Mouse (Mus musculus) ES-E14 (cell line): ENCODE measurements around the gene Emx1. TPM values are rescaled to one million over a fixed set of nuclear protein-coding genes. Genes with fewer than 3 reads are reported as not detected.

ENCODE experiments used
- DNase-seq: peaks from one replicate; pipeline ENCODE4 v3.0.0-alpha.2; 2013; ENCODE audit warnings: low read depth, low spot score
- H3K27ac ChIP-seq: 2 replicates; pipeline ENCODE4 v1.5.1; 2012; ENCODE audit warnings: low read depth, mild to moderate bottlenecking, low read length, moderate library complexity, mixed read lengths; ENCODE audit not compliant: poor library complexity, insufficient read depth, severe bottlenecking
- H3K36me3 ChIP-seq: 2 replicates; pipeline ENCODE4 v1.6.1; 2012; ENCODE audit warnings: mild to moderate bottlenecking, low read length, moderate library complexity, mixed read lengths; ENCODE audit not compliant: control insufficient read depth, poor library complexity, insufficient read depth, severe bottlenecking
- H3K4me1 ChIP-seq, 2 experiments: fragments of 150-350 bp in 1 of 2; sonication (generic) in 1 of 2; 2 replicates each; pipeline ENCODE4 v1.6.1; 2012; ENCODE audit warnings: low read length in 2 of 2, mild to moderate bottlenecking in 1 of 2, mixed read lengths in 1 of 2; ENCODE audit not compliant: control insufficient read depth in 2 of 2, insufficient read depth in 2 of 2, poor library complexity in 1 of 2
- H3K4me3 ChIP-seq, 2 experiments: fragments of 150-350 bp in 1 of 2; sonication (generic) in 1 of 2; 2 replicates each; pipeline ENCODE4 v1.5.1; 2012; ENCODE audit warnings: low read length in 2 of 2, low read depth in 1 of 2, mild to moderate bottlenecking in 1 of 2, mixed read lengths in 1 of 2; ENCODE audit not compliant: insufficient read depth in 1 of 2, poor library complexity in 1 of 2, severe bottlenecking in 1 of 2
- H3K9ac ChIP-seq: 2 replicates; pipeline ENCODE4 v1.6.1; 2012; ENCODE audit warnings: low read depth, mild to moderate bottlenecking, low read length, mixed read lengths; ENCODE audit not compliant: poor library complexity, insufficient read depth, severe bottlenecking
- H3K9me3 ChIP-seq: fragments of 150-350 bp; sonication (generic); 2 replicates; pipeline ENCODE4 v1.6.1; 2012; ENCODE audit warnings: low read depth, mild to moderate bottlenecking, low read length; ENCODE audit not compliant: control insufficient read depth, insufficient read depth
- CHD2 ChIP-seq: IDR thresholded peaks from 2 replicates; pipeline ENCODE4 v1.6.1; 2014; ENCODE audit warnings: mild to moderate bottlenecking, low read depth, low read length, inconsistent platforms
- HCFC1 ChIP-seq: IDR thresholded peaks from 2 replicates; pipeline ENCODE4 v1.6.1; 2012; ENCODE audit warnings: low read length, inconsistent platforms, borderline replicate concordance; ENCODE audit not compliant: insufficient read depth
- MAFK ChIP-seq: IDR thresholded peaks from 2 replicates; pipeline ENCODE4 v1.6.1; 2014; ENCODE audit warnings: mild to moderate bottlenecking, low read depth, low read length, inconsistent platforms; ENCODE audit not compliant: insufficient read depth
- ZC3H11A ChIP-seq: IDR thresholded peaks from 2 replicates; pipeline ENCODE4 v1.6.1; 2012; ENCODE audit warnings: low read depth, mild to moderate bottlenecking, inconsistent platforms, low read length, borderline replicate concordance
- ZNF384 ChIP-seq: IDR thresholded peaks from 2 replicates; pipeline ENCODE4 v1.6.1; 2012; ENCODE audit warnings: low read depth, low read length, inconsistent platforms
- in situ Hi-C, 2 experiments: fragments of 600-800 bp; cut with MboI; formaldehyde crosslinking; loops; one replicate each; pipeline ENCODE4 v1.15.1; 2025; ENCODE audit warnings: low sequenced_read_pairs in 2 of 2, inconsistent platforms in 1 of 2; ENCODE audit not compliant: unreplicated experiment in 2 of 2
- total RNA-seq: library from RNA; depleted of rRNA; stranded (reverse); fragments of 300-350 nt; gene quantifications from 2 replicates; pipeline ENCODE4 v1.2.3, GENCODE M21; 2012

Gene Emx1
- total RNA-seq, 1 experiment, result not detected

GRCm38 (mm10) chr6:85218684-85219445 lies 31.6 kb downstream of the Emx1 start:
- Histone ChIP-seq H3K36me3 (no peaks in the 10 kb centered on the region), H3K4me1 (peaks cover 2 to 21% of the 10 kb centered on the region in 2 experiments; a peak in 2 of 4 replicates), H3K27ac (no peak overlapping the region), H3K9ac (no peak overlapping the region), H3K9me3 (no peaks in the 10 kb centered on the region), H3K4me3 (no peak overlapping the region)
- TF ChIP-seq HCFC1 (no peak), ZC3H11A (no peak), CHD2 (no peak), MAFK (no peak), ZNF384 (no peak)
- in situ Hi-C loops, result no loop called here
- DNase-seq, result no peak

GRCm38 (mm10) chr6:85219706-85220105 lies 32.5 kb downstream of the Emx1 start:
- no peak for TF ChIP-seq HCFC1
- no peak overlapping the region for H3K9ac ChIP-seq
- DNase-seq, result no peak
- in situ Hi-C loops, result no loop called here
- no peak overlapping the region for H3K27ac ChIP-seq
- no peak overlapping the region for H3K4me3 ChIP-seq
- peaks cover 4 to 29% of the 10 kb centered on the region in 2 experiments; a peak in 2 of 4 replicates for H3K4me1 ChIP-seq
- H3K36me3 ChIP-seq, result no peaks in the 10 kb centered on the region
- no peaks in the 10 kb centered on the region for H3K9me3 ChIP-seq

- peaks cover 7 to 33% of the 10 kb centered on the region in 2 experiments; a peak in 2 of 4 replicates for H3K4me1 ChIP-seq
- no peak for TF ChIP-seq CHD2
- no peak for TF ChIP-seq MAFK
- TF ChIP-seq ZC3H11A, result no peak
- no peak for TF ChIP-seq ZNF384
- no peak for TF ChIP-seq HCFC1
- H3K9me3 ChIP-seq, result no peaks in the 10 kb centered on the region
- no peak for DNase-seq
- H3K4me3 ChIP-seq, result no peak overlapping the region
- in situ Hi-C loops, result no loop called here
- no peak overlapping the region for H3K9ac ChIP-seq
- H3K36me3 ChIP-seq, result no peaks in the 10 kb centered on the region
- H3K27ac ChIP-seq, result no peak overlapping the region
These were observed 33.7 kb downstream of the Emx1 start for GRCm38 (mm10) chr6:85220917-85221316.

- in situ Hi-C loops, result no loop called here
- Histone ChIP-seq H3K9me3 (no peaks in the 10 kb centered on the region), H3K36me3 (no peaks in the 10 kb centered on the region), H3K27ac (no peak overlapping the region), H3K4me3 (no peak overlapping the region), H3K4me1 (peaks cover 7 to 33% of the 10 kb centered on the region in 2 experiments; a peak in 2 of 4 replicates), H3K9ac (no peak overlapping the region)
- no peak for DNase-seq
- TF ChIP-seq ZNF384, result no peak
- TF ChIP-seq ZC3H11A, result no peak
- no peak for TF ChIP-seq MAFK
- no peak for TF ChIP-seq CHD2
- no peak for TF ChIP-seq HCFC1
These were observed 35.3 kb downstream of the Emx1 start for GRCm38 (mm10) chr6:85222551-85222950.
